In genomic region chr11:52502759-52503365, GRCm38 (mm10) we compare ENCODE assay signal across 13 mouse cellular contexts.
DNase-seq lines count a peak whose midpoint lies in the region; ATAC-seq and TF ChIP-seq lines count a peak whose summit lies in the region.
"Had no signal": no experiment of that assay in that cellular context is flagged by ENCODE, and none has a peak within 500 bp of the region (broad histone marks: within the 10 kb centered on the region; RNA-seq: fewer than 3 reads in every experiment).

No protein-coding gene starts in this region.

- no peak overlapping the region for H3K4me2 ChIP-seq in midbrain, postnatal 0 days (ENCODE audit: low read depth, low read length, poor library complexity, severe bottlenecking)
- no peak overlapping the region for H3K4me2 ChIP-seq in midbrain, embryonic 16.5 days (ENCODE audit: low read length)
- H3K4me2 ChIP-seq in stomach, postnatal 0 days (replicated peaks; ENCODE audit: low read depth): no peak overlapping the region; the same call in 1 of the 2 replicates
- H3K4me2 ChIP-seq: liver, embryonic 15.5 days had no signal

- no peaks in the 10 kb centered on the region for H3K36me3 ChIP-seq in midbrain, postnatal 0 days (ENCODE audit: insufficient read depth, low read length)
- no peaks in the 10 kb centered on the region for H3K36me3 ChIP-seq in midbrain, embryonic 16.5 days (ENCODE audit: control insufficient read depth, insufficient read depth, low read length)
- H3K36me3 ChIP-seq in limb, embryonic 10.5 days: no peaks in the 10 kb centered on the region
- H3K36me3 ChIP-seq in stomach, postnatal 0 days (ENCODE audit: control insufficient read depth, insufficient read depth, low read length): no peaks in the 10 kb centered on the region
- H3K36me3 ChIP-seq: liver, embryonic 15.5 days had no signal

- intact Hi-C loops in left cerebral cortex, postnatal 36 days (cut with DNase I): no loop called here

- peak; percentile 19 to 64 for DNase-seq in adrenal gland, adult (ENCODE audit: inconsistent age in 2 of 2, low spot score in 1 of 2)
- DNase-seq in adrenal gland, adult 18-20 months (ENCODE audit: low spot score in 2 of 2): no peak
- DNase-seq in midbrain, postnatal 0 days (ENCODE audit: low spot score): peak; percentile 17
- DNase-seq in limb, embryonic 10.5 days (ENCODE audit: low spot score): peak; percentile 42
- no peak for DNase-seq in stomach, postnatal 0 days (ENCODE audit: low spot score)
- no peak for DNase-seq in testis, postnatal 10 days (ENCODE audit: low spot score)
- DNase-seq in left cerebral cortex, postnatal 36 days (ENCODE audit: low spot score in 2 of 2): no peak
- DNase-seq: cerebellum, postnatal 25 days; heart, adult 2 months; heart, postnatal 4 days had no signal

- no peak overlapping the region for H3K9ac ChIP-seq in midbrain, postnatal 0 days (replicated peaks; ENCODE audit: low read length, poor library complexity, severe bottlenecking)
- H3K9ac ChIP-seq in midbrain, embryonic 16.5 days (ENCODE audit: low read depth, low read length): no peak overlapping the region
- H3K9ac ChIP-seq in stomach, postnatal 0 days (ENCODE audit: low read length): no peak overlapping the region
- H3K9ac ChIP-seq: liver, embryonic 15.5 days had no signal

- ATAC-seq in midbrain, postnatal 0 days (ENCODE audit: low FRiP score): no peak
- ATAC-seq in midbrain, embryonic 16.5 days: no peak
- ATAC-seq in stomach, postnatal 0 days (ENCODE audit: low FRiP score, low TSS enrichment): peak; percentile 75; the same call in 1 of the 2 replicates

- TF ChIP-seq CTCF in midbrain, postnatal 0 days (IDR thresholded peaks at IDR 0.05): no peak
- TF ChIP-seq CTCF in stomach, postnatal 0 days (IDR thresholded peaks at IDR 0.05; ENCODE audit: low read depth): no peak

- no peak overlapping the region for H3K27ac ChIP-seq in midbrain, postnatal 0 days (ENCODE audit: low read depth, low read length)
- H3K27ac ChIP-seq in midbrain, embryonic 16.5 days (ENCODE audit: low read length): no peak overlapping the region
- no peak overlapping the region for H3K27ac ChIP-seq in limb, embryonic 10.5 days
- peak overlapping the region; percentile 81 for H3K27ac ChIP-seq in stomach, postnatal 0 days (replicated peaks)
- H3K27ac ChIP-seq: heart, adult 2 months; left cerebral cortex, adult 2 months; liver, embryonic 15.5 days had no signal

- H3K27me3 ChIP-seq in midbrain, postnatal 0 days (ENCODE audit: insufficient read depth, low read length): no peaks in the 10 kb centered on the region
- no peaks in the 10 kb centered on the region for H3K27me3 ChIP-seq in midbrain, embryonic 16.5 days (ENCODE audit: control insufficient read depth, insufficient read depth, low read depth, low read length)
- no peaks in the 10 kb centered on the region for H3K27me3 ChIP-seq in limb, embryonic 10.5 days (ENCODE audit: low read depth, poor library complexity, severe bottlenecking)
- H3K27me3 ChIP-seq in stomach, postnatal 0 days (ENCODE audit: control insufficient read depth, insufficient read depth, low read length): no peaks in the 10 kb centered on the region
- H3K27me3 ChIP-seq: liver, embryonic 15.5 days had no signal

- TF ChIP-seq EP300 in stomach, postnatal 0 days (optimal IDR thresholded peaks at IDR 0.05): no peak

- 79% methylated on average over 10 of the region's 10 CpGs for WGBS in midbrain, postnatal 0 days
- WGBS in midbrain, embryonic 16.5 days: 75% methylated on average over 10 of the region's 10 CpGs
- WGBS in limb, embryonic 10.5 days: 23% methylated on average over 10 of the region's 10 CpGs
- WGBS in stomach, postnatal 0 days: 7% methylated on average over 10 of the region's 10 CpGs

- H3K9me3 ChIP-seq in midbrain, postnatal 0 days (ENCODE audit: low read length): no peaks in the 10 kb centered on the region
- no peaks in the 10 kb centered on the region for H3K9me3 ChIP-seq in midbrain, embryonic 16.5 days (replicated peaks; ENCODE audit: control insufficient read depth, low read length, poor library complexity, severe bottlenecking)
- H3K9me3 ChIP-seq in limb, embryonic 10.5 days (replicated peaks): no peaks in the 10 kb centered on the region
- H3K9me3 ChIP-seq in stomach, postnatal 0 days (ENCODE audit: control insufficient read depth, low read length): no peaks in the 10 kb centered on the region
- H3K9me3 ChIP-seq: liver, embryonic 15.5 days had no signal

- no peaks in the 10 kb centered on the region for H3K4me1 ChIP-seq in midbrain, postnatal 0 days (ENCODE audit: insufficient read depth, low read length)
- H3K4me1 ChIP-seq in midbrain, embryonic 16.5 days (ENCODE audit: control insufficient read depth, insufficient read depth, low read length): no peaks in the 10 kb centered on the region
- peaks cover 15% of the 10 kb centered on the region for H3K4me1 ChIP-seq in limb, embryonic 10.5 days
- H3K4me1 ChIP-seq in stomach, postnatal 0 days (replicated peaks; ENCODE audit: control insufficient read depth, insufficient read depth): no peaks in the 10 kb centered on the region; the same call in 1 of the 2 replicates
- H3K4me1 ChIP-seq: liver, embryonic 15.5 days had no signal

- no peak overlapping the region for H3K4me3 ChIP-seq in midbrain, postnatal 0 days (ENCODE audit: low read depth, low read length)
- H3K4me3 ChIP-seq in midbrain, embryonic 16.5 days (ENCODE audit: low read depth, low read length): no peak overlapping the region
- H3K4me3 ChIP-seq in limb, embryonic 10.5 days: no peak overlapping the region
- no peak overlapping the region for H3K4me3 ChIP-seq in stomach, postnatal 0 days (ENCODE audit: low read depth, low read length)
- H3K4me3 ChIP-seq: heart, adult 2 months; left cerebral cortex, adult 2 months; liver, embryonic 15.5 days had no signal

Comparison
In these comparisons a context has a peak if more than half of its experiments do, and no peak if none do; other contexts are left out.
1. DNase-seq: peak in adrenal gland, adult (2 of 2), midbrain, postnatal 0 days (single experiment) and limb, embryonic 10.5 days (single experiment); none in adrenal gland, adult 18-20 months (0 of 2), stomach, postnatal 0 days (single experiment), testis, postnatal 10 days (single experiment) and left cerebral cortex, postnatal 36 days (0 of 2).